Mouse (Mus musculus): ENCODE results near the gene Rpp40.

- TF ChIP-seq CTCF (conservative IDR thresholded peaks at IDR 0.05 in 1 of 2, IDR thresholded peaks at IDR 0.05 in 1 of 2; ENCODE audit: low read depth in 2 of 2, low read length in 2 of 2), result no peak
- no peak for TF ChIP-seq MEF2A (IDR thresholded peaks at IDR 0.05; ENCODE audit: borderline replicate concordance, low read depth, low read length)
- TF ChIP-seq TBP (conservative IDR thresholded peaks at IDR 0.05; ENCODE audit: low read depth, low read length), result no peak
- TF ChIP-seq UBTF (IDR thresholded peaks at IDR 0.05; ENCODE audit: low read depth, low read length), result no peak
- no peak for TF ChIP-seq CHD2 (IDR thresholded peaks at IDR 0.05; ENCODE audit: low read length)
- TF ChIP-seq POLR2A (IDR thresholded peaks at IDR 0.05; ENCODE audit: low read depth, low read length), result no peak
- no peak for TF ChIP-seq ELF1 (IDR thresholded peaks at IDR 0.05; ENCODE audit: low read depth, low read length)
Measured at GRCm38 (mm10) chr13:35848694-35849093, 57.5 kb downstream of the Rpp40 start.
